7 mouse cellular contexts compared by ENCODE assay signal in the genomic region with DNA sequence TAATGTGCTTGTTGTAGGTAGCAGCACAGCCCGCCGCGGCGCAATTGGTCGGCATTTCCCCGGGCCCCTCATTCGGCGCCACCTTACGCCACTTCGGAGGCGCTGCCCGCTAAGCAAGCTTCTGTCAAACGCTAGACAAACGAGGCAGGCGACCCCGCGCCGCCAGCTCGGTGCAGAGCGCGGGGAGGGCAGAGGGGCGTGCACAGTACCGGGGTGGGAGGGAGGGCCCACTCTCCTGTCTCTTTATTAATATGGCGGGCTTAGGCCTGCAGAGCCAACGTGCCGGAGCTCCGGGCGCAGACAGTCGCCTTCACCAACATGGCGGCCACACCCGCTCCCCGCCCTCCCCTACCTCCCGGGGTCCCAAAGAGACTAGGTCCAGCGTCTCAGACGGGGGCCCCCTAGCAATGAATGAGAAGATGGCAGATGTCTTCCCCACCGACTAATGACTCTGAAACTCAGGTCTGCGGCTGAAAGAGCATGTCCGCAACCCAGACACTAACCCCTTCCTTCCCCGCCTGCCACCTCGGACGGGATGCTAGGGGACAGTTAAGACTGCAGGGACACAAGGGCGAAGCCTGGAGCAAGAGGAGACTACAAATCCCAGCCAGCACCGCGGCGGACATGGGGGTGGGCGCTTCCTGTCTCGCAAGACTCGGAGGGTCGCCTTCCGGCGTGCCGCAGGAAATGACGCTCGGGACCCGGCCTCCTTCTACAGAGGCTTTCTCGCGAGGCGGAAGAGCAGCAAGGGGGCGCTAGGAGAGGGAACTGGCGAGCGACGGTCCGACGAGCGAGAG. TPM values are rescaled to one million over a fixed set of nuclear protein-coding genes. Genes with fewer than 3 reads are reported as not detected.
DNase-seq lines count a peak whose midpoint lies in the region; ATAC-seq lines count a peak whose summit lies in the region.

A gene (minus strand): TSS at position 223 of the 797 bp plus-strand sequence.
A gene (plus strand): TSS at position 739 of the 797 bp plus-strand sequence.

- peak within 1 kb of the TSS; percentile 60 for H3K4me2 ChIP-seq in embryonic facial prominence, embryonic 11.5 days (ENCODE audit: low read depth, low read length)
- peak within 1 kb of the TSS; percentile 73 for H3K4me2 ChIP-seq in midbrain, embryonic 13.5 days (replicated peaks)

- peak within 1 kb of the TSS; percentile 89 for H3K9ac ChIP-seq in embryonic facial prominence, embryonic 11.5 days (replicated peaks; ENCODE audit: low read length)
- H3K9ac ChIP-seq in midbrain, embryonic 13.5 days (replicated peaks), result peak within 1 kb of the TSS; percentile 97

- H3K9me3 ChIP-seq in embryonic facial prominence, embryonic 11.5 days (replicated peaks; ENCODE audit: control insufficient read depth, low read length), result no peaks in the 10 kb centered on the region
- H3K9me3 ChIP-seq in limb, embryonic 10.5 days (replicated peaks), result no peaks in the 10 kb centered on the region
- no peaks in the 10 kb centered on the region for H3K9me3 ChIP-seq in midbrain, embryonic 13.5 days

- H3K4me3 ChIP-seq in embryonic facial prominence, embryonic 11.5 days (ENCODE audit: low read depth, low read length), result peak within 1 kb of the TSS; percentile 73
- peak within 1 kb of the TSS; percentile 91 for H3K4me3 ChIP-seq in limb, embryonic 10.5 days
- H3K4me3 ChIP-seq in midbrain, embryonic 13.5 days (replicated peaks), result peak within 1 kb of the TSS; percentile 78

- WGBS in embryonic facial prominence, embryonic 11.5 days, result 0% methylated on average over 65 of the region's 65 CpGs
- WGBS in limb, embryonic 10.5 days, result under 1% methylated on average over 65 of the region's 65 CpGs
- under 1% methylated on average over 64 of the region's 65 CpGs for WGBS in midbrain, embryonic 13.5 days

- no peaks in the 10 kb centered on the region for H3K4me1 ChIP-seq in embryonic facial prominence, embryonic 11.5 days (ENCODE audit: control insufficient read depth, insufficient read depth, low read length)
- peaks cover 21% of the 10 kb centered on the region for H3K4me1 ChIP-seq in limb, embryonic 10.5 days
- H3K4me1 ChIP-seq in midbrain, embryonic 13.5 days (replicated peaks), result peaks cover 62% of the 10 kb centered on the region

- H3K27ac ChIP-seq in embryonic facial prominence, embryonic 11.5 days (replicated peaks; ENCODE audit: low read depth, low read length), result peak within 1 kb of the TSS; percentile 94
- H3K27ac ChIP-seq in limb, embryonic 10.5 days, result peak within 1 kb of the TSS; percentile 98
- peak within 1 kb of the TSS; percentile 99 for H3K27ac ChIP-seq in midbrain, embryonic 13.5 days

- ATAC-seq in embryonic facial prominence, embryonic 11.5 days (replicated peaks; ENCODE audit: insufficient number of reproducible peaks, low FRiP score, low TSS enrichment, low read depth), result peak; percentile 98
- ATAC-seq in granulocyte monocyte progenitor cell, adult 5-6 weeks (replicated peaks; ENCODE audit: poor library complexity, severe bottlenecking), result peak; percentile 81
- peak; percentile 99 for ATAC-seq in midbrain, embryonic 13.5 days

- H3K27me3 ChIP-seq in embryonic facial prominence, embryonic 11.5 days (ENCODE audit: control insufficient read depth, insufficient read depth, low read length), result no peaks in the 10 kb centered on the region
- H3K27me3 ChIP-seq in limb, embryonic 10.5 days (ENCODE audit: low read depth, poor library complexity, severe bottlenecking), result no peaks in the 10 kb centered on the region
- no peaks in the 10 kb centered on the region for H3K27me3 ChIP-seq in midbrain, embryonic 13.5 days

- no peaks in the 10 kb centered on the region for H3K36me3 ChIP-seq in embryonic facial prominence, embryonic 11.5 days (replicated peaks; ENCODE audit: control insufficient read depth, insufficient read depth, low read depth, low read length)
- H3K36me3 ChIP-seq in limb, embryonic 10.5 days, result peaks cover 34% of the 10 kb centered on the region
- H3K36me3 ChIP-seq in midbrain, embryonic 13.5 days, result peaks cover 5% of the 10 kb centered on the region

- DNase-seq in adrenal gland, postnatal 14 days, result peak; percentile 99
- peak; percentile 99 for DNase-seq in embryonic facial prominence, embryonic 11.5 days (ENCODE audit: low spot score)
- peak; percentile 98 for DNase-seq in kidney, adult 11 months
- DNase-seq in limb, embryonic 10.5 days (ENCODE audit: low spot score), result peak; percentile 98
- DNase-seq in spleen, adult 12 weeks (ENCODE audit: low spot score), result peak; percentile 94

RNA-seq across cellular contexts. Expression of the first gene that starts in this region (rescaled TPM):
- 14.5 and 15.4 TPM in 2 replicates for total RNA-seq in adrenal gland, postnatal 14 days (2021)
- polyA plus RNA-seq in embryonic facial prominence, embryonic 11.5 days (2014; fragmentation: Nextera tagmentation; extraction: Ambion mirVana), result 20.0 and 21.6 TPM in 2 replicates
- total RNA-seq in granulocyte monocyte progenitor cell, adult 5-6 weeks (2014; fragmentation: Nextera tagmentation), result 11.6 and 12.4 TPM in 2 replicates
- total RNA-seq in granulocyte monocyte progenitor cell, adult 5-6 weeks (2017), result 6.7 and 9.7 TPM in 2 replicates
- 21.7 and 24.0 TPM in 2 replicates for polyA plus RNA-seq in limb, embryonic 10.5 days (2016; fragmentation: Nextera tagmentation; extraction: Ambion mirVana)
- polyA plus RNA-seq in midbrain, embryonic 13.5 days (2015; fragmentation: Nextera tagmentation; extraction: Ambion mirVana), result 30.2 and 36.1 TPM in 2 replicates

RNA-seq across cellular contexts. Expression of the second gene that starts in this region (rescaled TPM):
- 45.9 and 48.0 TPM in 2 replicates for total RNA-seq in adrenal gland, postnatal 14 days (2021)
- 18.3 and 23.1 TPM in 2 replicates for polyA plus RNA-seq in embryonic facial prominence, embryonic 11.5 days (2014; fragmentation: Nextera tagmentation; extraction: Ambion mirVana)
- total RNA-seq in granulocyte monocyte progenitor cell, adult 5-6 weeks (2014; fragmentation: Nextera tagmentation), result 54.8 and 72.9 TPM in 2 replicates
- 21.4 and 36.5 TPM in 2 replicates for total RNA-seq in granulocyte monocyte progenitor cell, adult 5-6 weeks (2017)
- polyA plus RNA-seq in limb, embryonic 10.5 days (2016; fragmentation: Nextera tagmentation; extraction: Ambion mirVana), result 16.7 and 18.0 TPM in 2 replicates
- polyA plus RNA-seq in midbrain, embryonic 13.5 days (2015; fragmentation: Nextera tagmentation; extraction: Ambion mirVana), result 21.4 and 24.6 TPM in 2 replicates

Comparison
In these comparisons a context has a peak if more than half of its experiments do, and no peak if none do; other contexts are left out.
1. Peak in every context shown above with its lines: DNase-seq, ATAC-seq, H3K4me3 ChIP-seq and H3K27ac ChIP-seq.